ENCODE assay signal across 9 mouse cellular contexts in genomic region chr10:59947296-59948073, GRCm38 (mm10). TPM values are rescaled to one million over a fixed set of nuclear protein-coding genes. Genes with fewer than 3 reads are reported as not detected.
DNase-seq lines count a peak whose midpoint lies in the region; ATAC-seq and TF ChIP-seq lines count a peak whose summit lies in the region.
"Had no signal": no experiment of that assay in that cellular context is flagged by ENCODE, and none has a peak within 500 bp of the region (broad histone marks: within the 10 kb centered on the region; RNA-seq: fewer than 3 reads in every experiment).

No protein-coding gene starts in this region.

- WGBS in forebrain, embryonic 15.5 days = 61% methylated on average over 7 of the region's 7 CpGs
- 65% methylated on average over 7 of the region's 7 CpGs for WGBS in intestine, postnatal 0 days

- H3K9ac ChIP-seq in forebrain, embryonic 15.5 days (replicated peaks) = no peak overlapping the region; the same call in 1 of the 2 replicates
- H3K9ac ChIP-seq in intestine, postnatal 0 days (ENCODE audit: low read depth, low read length) = no peak overlapping the region
- H3K9ac ChIP-seq: liver, postnatal 0 days had no signal

- no peak for TF ChIP-seq CTCF in intestine, postnatal 0 days (IDR thresholded peaks at IDR 0.05; ENCODE audit: low read depth)

- H3K4me1 ChIP-seq in forebrain, embryonic 15.5 days = peaks cover 33% of the 10 kb centered on the region
- 0 out of 2 replicates have a peak, but pooled peaks cover 8% of the 10 kb centered on the region for H3K4me1 ChIP-seq in intestine, postnatal 0 days (replicated peaks; ENCODE audit: control insufficient read depth, insufficient read depth, low read length)

- DNase-seq in gastrocnemius, postnatal 25 days = peak; percentile 55
- no peak for DNase-seq in gastrocnemius, postnatal 14 days
- DNase-seq in CD4-positive, CD25-positive, alpha-beta regulatory T cell, adult 2 months (ENCODE audit: low read depth, low spot score) = peak; percentile 52
- DNase-seq in embryo, embryonic 9.5 days (ENCODE audit: extremely low spot score) = no peak
- DNase-seq in left cerebral cortex, postnatal 14 days (ENCODE audit: low spot score in 2 of 2) = no peak
- DNase-seq in right cerebral cortex, adult 18-20 months = no peak
- DNase-seq: liver, postnatal 0 days had no signal

- no peak overlapping the region for H3K4me3 ChIP-seq in forebrain, embryonic 15.5 days
- H3K4me3 ChIP-seq in intestine, postnatal 0 days (ENCODE audit: low read depth, low read length) = no peak overlapping the region

- no peaks in the 10 kb centered on the region; the same call in 1 of the 2 replicates for H3K36me3 ChIP-seq in forebrain, embryonic 15.5 days
- peaks cover 9% of the 10 kb centered on the region; the same call in 1 of the 2 replicates for H3K36me3 ChIP-seq in intestine, postnatal 0 days (ENCODE audit: control insufficient read depth, insufficient read depth)

- no peak for ATAC-seq in forebrain, embryonic 15.5 days (replicated peaks)
- ATAC-seq in intestine, postnatal 0 days = no peak
- ATAC-seq: liver, postnatal 0 days had no signal

- H3K9me3 ChIP-seq in forebrain, embryonic 15.5 days = no peaks in the 10 kb centered on the region
- H3K9me3 ChIP-seq in intestine, postnatal 0 days (ENCODE audit: control insufficient read depth) = no peaks in the 10 kb centered on the region

- intact Hi-C loops in gastrocnemius, postnatal 14 days (cut with DNase I; ENCODE audit: low total_unique reads) = loop anchor here (2.0 kb wide), 1 partner anchor 49 kb away; no protein-coding TSS in a partner anchor
- intact Hi-C loops in left cerebral cortex, postnatal 14 days (cut with DNase I) = no loop called here

- peak overlapping the region; percentile 95; the same call in 1 of the 2 replicates for H3K27ac ChIP-seq in forebrain, embryonic 15.5 days (replicated peaks)
- 0 out of 2 replicates have a peak overlapping the region, but pooled peaks have one; percentile 86 for H3K27ac ChIP-seq in intestine, postnatal 0 days (ENCODE audit: low read depth, low read length)

- no peaks in the 10 kb centered on the region for H3K27me3 ChIP-seq in forebrain, embryonic 15.5 days
- H3K27me3 ChIP-seq in intestine, postnatal 0 days (replicated peaks; ENCODE audit: control insufficient read depth, insufficient read depth, low read length) = no peaks in the 10 kb centered on the region

- no peak overlapping the region for H3K4me2 ChIP-seq in forebrain, embryonic 15.5 days (replicated peaks)
- no peak overlapping the region for H3K4me2 ChIP-seq in intestine, postnatal 0 days (replicated peaks; ENCODE audit: low read depth)

RNA-seq across cellular contexts. Expression of gene Ddit4, which starts 4.1 kb away (rescaled TPM):
- 10 to 100 TPM in 1 of 2 experiments, 1 to 10 TPM in 1; 8.6 to 11.4 TPM for total RNA-seq in gastrocnemius, postnatal 25 days (2021)
- 10 to 100 TPM; 15.4 to 70.6 TPM for total RNA-seq in gastrocnemius, postnatal 14 days (2021)
- polyA plus RNA-seq in forebrain, embryonic 15.5 days (2015; fragmentation: Nextera tagmentation; extraction: Ambion mirVana) = 90.0 and 92.5 TPM in 2 replicates
- 11.5 and 17.8 TPM in 2 replicates for polyA plus RNA-seq in intestine, postnatal 0 days (2015; fragmentation: Nextera tagmentation; extraction: Ambion mirVana)
- total RNA-seq in left cerebral cortex, postnatal 14 days (2021) = 10 to 100 TPM; 52.5 to 76.3 TPM

RNA-seq across cellular contexts. Expression of gene Ascc1, which starts 55.1 kb away (rescaled TPM):
- 10 to 100 TPM; 11.4 to 12.0 TPM for total RNA-seq in gastrocnemius, postnatal 25 days (2021)
- total RNA-seq in gastrocnemius, postnatal 14 days (2021) = 10 to 100 TPM; 11.2 to 13.2 TPM
- polyA plus RNA-seq in forebrain, embryonic 15.5 days (2015; fragmentation: Nextera tagmentation; extraction: Ambion mirVana) = 47.9 and 48.9 TPM in 2 replicates
- 28.7 TPM in 2 replicates for polyA plus RNA-seq in intestine, postnatal 0 days (2015; fragmentation: Nextera tagmentation; extraction: Ambion mirVana)
- 10 to 100 TPM; 18.1 to 19.4 TPM for total RNA-seq in left cerebral cortex, postnatal 14 days (2021)

RNA-seq across cellular contexts. Expression of gene Anapc16, which starts 55.5 kb away (rescaled TPM):
- total RNA-seq in gastrocnemius, postnatal 25 days (2021) = 10 to 100 TPM; 40.7 to 40.9 TPM
- total RNA-seq in gastrocnemius, postnatal 14 days (2021) = 10 to 100 TPM; 35.6 to 47.3 TPM
- polyA plus RNA-seq in forebrain, embryonic 15.5 days (2015; fragmentation: Nextera tagmentation; extraction: Ambion mirVana) = 117 TPM in 2 replicates
- polyA plus RNA-seq in intestine, postnatal 0 days (2015; fragmentation: Nextera tagmentation; extraction: Ambion mirVana) = 98.4 and 100 TPM in 2 replicates
- 10 to 100 TPM; 60.8 to 67.3 TPM for total RNA-seq in left cerebral cortex, postnatal 14 days (2021)

Comparison
In these comparisons a context has a peak if more than half of its experiments do, and no peak if none do; other contexts are left out.
1. DNase-seq: peak in gastrocnemius, postnatal 25 days (single experiment) and CD4-positive, CD25-positive, alpha-beta regulatory T cell, adult 2 months (single experiment); none in gastrocnemius, postnatal 14 days (single experiment), embryo, embryonic 9.5 days (single experiment), left cerebral cortex, postnatal 14 days (0 of 2) and right cerebral cortex, adult 18-20 months (single experiment).